Mouse (Mus musculus) erythroid progenitor cell, adult 5-6 weeks (primary cell): Measurements from ENCODE around the gene 4921517D22Rik. TPM values are rescaled to one million over a fixed set of nuclear protein-coding genes. Genes with fewer than 3 reads are reported as not detected.

Experiments used
- ATAC-seq: replicated peaks from 2 replicates; pipeline ENCODE4 v1.8.0; 2016; ENCODE audit warnings: moderate number of reproducible peaks, mild to moderate bottlenecking, moderate TSS enrichment, inconsistent platforms; ENCODE audit not compliant: poor library complexity, low FRiP score, severe bottlenecking
- total RNA-seq, 2 experiments: library from RNA; stranded (forward) in 1 of 2; stranded (reverse) in 1 of 2; fragments of 150-400 nt in 1 of 2; fragments of 186-747, 209-891 nt in 1 of 2; gene quantifications; 2 replicates each; pipeline versions ENCODE4 v1.2.3 to v1.2.4; 2015 to 2017; ENCODE audit warnings: low replicate concordance in 2 of 2

The 4921517D22Rik gene
- total RNA-seq, 2 experiments from 2014 or later = not detected

DNA sequence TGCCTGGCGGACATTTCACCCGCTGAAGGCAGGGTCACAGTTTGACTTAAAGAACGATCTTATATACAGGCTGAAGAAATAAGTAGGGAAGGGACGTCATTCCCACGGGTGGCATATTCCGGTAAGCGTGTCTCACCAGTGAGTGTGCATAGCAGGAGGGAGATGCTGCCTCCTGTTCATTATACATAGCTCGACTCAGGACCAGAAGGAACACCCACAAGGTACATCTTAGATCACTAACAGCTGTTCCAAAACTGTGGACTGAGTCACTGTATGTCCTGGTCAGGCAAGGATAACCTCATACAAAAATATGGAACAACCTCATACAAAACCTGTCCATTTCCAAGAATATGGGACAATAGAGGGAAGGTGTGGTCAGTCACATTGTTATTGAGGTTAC lies 5.2 kb upstream of the 4921517D22Rik start:
- ATAC-seq = no peak

DNA sequence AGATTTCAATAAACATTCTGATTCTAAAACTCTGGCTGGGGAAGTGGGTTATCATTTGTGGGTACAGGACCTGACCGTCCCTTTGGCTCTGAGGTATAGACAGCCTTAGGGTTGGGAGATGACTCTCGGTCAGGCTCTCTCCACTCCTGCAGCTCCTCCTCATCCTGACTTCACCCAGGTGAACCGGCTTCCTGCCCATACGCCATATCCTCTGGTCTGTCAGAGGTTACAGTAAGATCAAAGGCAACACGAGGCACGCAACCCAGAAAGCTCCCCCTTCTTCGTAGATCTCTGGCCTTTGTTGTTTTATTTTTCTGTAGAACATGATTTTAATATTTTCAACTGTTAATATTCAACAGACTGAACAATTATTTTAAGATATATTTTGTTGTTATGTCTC lies 1.9 kb upstream of the 4921517D22Rik start:
- no peak for ATAC-seq

DNA sequence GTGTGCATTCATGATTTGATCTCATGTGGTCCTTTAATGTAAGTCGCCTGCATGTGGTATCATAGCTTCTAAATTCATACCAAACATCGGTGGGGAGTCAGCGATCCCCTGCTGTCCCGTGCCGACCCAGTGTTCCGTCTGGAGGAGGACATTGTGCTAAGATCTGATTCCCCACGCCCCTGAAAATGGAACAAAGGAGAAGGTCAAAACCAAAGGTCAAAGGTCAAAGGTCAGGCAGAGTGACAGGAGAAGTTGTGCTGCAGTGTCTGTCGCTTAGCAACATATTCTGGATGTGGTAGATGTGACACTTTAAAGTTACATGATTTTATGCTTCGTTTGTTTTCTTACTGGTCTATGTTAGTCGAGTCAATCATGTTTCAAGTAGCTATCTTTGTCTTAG lies 2.4 kb downstream of the 4921517D22Rik start:
- ATAC-seq = no peak

DNA sequence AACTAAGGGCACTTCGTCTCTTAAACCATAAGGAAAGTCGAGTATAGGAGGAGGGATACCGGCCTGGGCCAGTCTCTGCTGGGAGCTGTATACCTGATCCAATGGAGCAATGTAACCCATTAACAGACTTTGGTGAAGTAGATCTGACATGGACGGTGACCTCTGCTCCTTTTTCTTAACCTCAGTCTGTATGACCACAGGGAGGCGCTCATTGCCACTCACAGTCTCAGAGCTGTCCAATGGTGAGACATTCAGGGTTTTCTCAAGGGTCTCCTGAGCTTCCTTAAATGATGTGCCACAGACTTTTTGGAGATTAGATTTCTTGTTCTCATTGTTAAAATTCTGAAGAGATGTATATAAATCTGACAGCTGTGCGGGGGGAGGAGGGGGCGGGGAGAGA lies 3.3 kb downstream of the 4921517D22Rik start:
- no peak for ATAC-seq

DNA sequence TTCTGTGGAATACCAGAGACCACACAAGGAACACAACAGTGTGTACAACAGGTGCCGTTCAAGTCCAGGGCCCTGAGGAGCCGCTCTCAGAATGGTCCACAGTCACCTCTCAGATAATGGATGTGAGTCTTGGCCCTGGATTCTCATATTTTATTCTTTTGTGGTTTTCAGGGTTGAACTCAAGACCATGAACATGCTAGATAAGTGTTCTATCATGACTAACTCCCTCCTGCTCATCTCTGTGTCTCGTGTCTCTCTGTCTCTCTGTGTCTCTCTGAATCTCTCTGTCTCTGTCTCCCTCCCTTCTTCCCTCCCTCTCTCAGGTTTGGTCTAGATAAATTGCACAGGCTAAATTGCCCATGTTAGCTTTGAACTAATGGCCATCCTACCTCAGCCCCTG lies 4.1 kb downstream of the 4921517D22Rik start:
- no peak for ATAC-seq

DNA sequence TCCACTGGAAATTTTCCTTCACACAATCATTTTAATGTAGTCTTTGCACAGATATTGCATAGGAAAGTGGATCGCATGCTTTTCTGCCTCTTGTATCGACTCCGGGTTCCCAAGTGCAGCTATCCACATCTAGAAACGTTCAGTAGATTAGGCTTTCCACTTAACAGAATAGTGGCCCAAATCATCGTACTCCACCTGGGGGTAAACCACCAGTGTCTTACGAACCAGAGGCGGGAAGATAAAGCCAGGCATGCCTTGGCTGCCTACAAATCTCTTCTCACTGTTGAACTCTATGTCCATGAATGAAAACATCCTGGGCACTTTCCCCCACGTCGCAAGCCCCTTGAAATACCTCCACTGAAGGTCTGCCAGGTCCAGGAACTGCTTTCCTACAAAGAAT lies 4.6 kb downstream of the 4921517D22Rik start:
- ATAC-seq = no peak

DNA sequence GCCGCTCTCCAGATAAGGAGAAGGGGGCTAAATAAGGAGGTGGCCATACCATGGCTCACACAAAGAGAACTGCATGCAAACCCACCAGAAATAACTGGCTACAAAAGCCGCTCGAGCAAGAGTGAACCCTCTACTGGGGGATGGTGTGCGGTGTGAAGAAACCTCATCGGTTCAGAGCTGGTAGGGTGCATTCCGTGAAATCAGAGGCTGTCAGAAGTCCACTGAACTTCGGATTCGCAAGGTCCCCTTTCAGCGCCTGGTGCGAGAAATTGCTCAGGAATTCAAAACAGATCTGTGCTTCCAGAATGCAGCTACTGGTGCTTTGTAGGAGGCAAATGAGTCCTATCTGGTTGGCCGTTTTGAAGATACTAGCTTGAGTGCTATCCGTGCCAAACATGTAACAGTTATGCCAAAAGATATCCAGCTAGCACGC lies 5.6 kb downstream of the 4921517D22Rik start:
- ATAC-seq = no peak

DNA sequence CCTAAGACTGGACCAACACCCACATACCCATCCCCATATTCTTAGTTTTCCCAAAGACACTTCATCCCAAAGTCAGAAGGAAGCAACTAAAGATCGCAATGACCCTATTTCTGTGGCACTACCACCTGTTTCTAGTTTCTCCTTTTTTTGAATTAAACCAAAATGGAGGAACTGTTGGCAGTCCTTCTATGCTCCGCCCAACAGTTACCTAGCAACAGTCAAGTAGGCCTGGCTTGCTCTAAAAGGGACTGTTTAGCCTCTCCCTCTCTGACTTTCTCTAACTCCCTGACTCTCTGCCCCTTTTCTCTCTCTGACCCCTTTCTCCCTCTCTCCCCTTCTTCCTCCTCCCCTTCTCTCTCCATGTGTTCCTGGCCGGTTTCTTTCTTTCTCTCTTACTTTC lies 8.7 kb downstream of the 4921517D22Rik start:
- ATAC-seq = no peak

DNA sequence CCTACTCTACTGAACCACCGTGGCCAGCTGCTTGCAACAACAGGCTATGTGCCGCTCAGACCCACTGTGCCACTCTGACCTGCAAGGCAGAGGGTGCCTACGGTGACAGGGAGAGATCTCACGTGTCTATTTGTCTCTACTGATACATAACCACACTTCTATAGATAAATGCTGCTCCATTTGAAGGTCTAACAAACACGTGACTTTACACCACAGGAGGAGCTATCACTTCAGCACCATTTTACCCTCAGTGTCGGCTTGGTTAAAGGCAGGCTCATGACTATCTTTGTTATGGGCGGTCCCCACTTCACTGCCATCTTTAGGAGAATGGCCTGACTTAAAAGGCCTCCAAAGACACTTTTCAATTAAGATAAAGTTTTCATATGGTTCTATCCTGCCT lies 11.3 kb downstream of the 4921517D22Rik start:
- ATAC-seq = peak; percentile 70; the same call in 1 of the 2 replicates

DNA sequence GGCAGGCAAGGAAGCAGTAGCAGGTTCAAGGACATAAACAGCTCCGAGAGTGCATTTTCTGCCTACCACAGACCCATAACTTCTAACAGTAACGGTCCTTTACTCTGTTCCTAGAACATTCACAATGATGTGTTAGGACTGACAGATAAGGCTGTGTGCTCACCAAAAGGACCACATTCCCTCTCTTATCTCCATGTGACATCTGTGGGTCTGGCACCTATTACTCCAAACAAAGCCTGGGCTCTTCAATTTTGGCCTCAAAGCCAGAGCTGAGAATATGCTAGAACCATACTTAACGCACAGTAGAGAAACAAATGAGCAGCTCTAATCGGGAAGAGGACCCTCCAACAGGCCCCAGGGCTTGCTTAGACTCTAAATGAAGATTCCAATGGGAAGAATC lies 14.0 kb downstream of the 4921517D22Rik start:
- no peak for ATAC-seq

DNA sequence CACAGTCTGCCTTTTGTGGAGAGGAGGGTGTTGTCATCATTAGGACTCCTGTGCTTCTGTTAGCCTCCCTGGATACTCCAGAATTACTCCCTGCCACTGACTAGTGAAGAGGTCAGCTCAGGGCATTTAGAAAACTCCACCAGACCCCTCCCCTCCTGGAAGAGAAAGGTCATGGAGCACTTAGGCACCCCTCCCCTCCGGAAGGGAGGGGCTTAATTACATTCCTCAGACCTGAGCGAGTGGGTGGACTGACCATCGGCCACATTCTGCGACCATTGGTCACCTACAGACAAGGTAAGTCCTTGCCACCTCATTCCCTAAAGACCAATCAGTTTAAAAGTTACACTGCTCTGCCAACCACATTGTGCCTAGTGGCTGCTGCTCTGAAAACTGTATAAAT lies 14.6 kb downstream of the 4921517D22Rik start:
- ATAC-seq = no peak

DNA sequence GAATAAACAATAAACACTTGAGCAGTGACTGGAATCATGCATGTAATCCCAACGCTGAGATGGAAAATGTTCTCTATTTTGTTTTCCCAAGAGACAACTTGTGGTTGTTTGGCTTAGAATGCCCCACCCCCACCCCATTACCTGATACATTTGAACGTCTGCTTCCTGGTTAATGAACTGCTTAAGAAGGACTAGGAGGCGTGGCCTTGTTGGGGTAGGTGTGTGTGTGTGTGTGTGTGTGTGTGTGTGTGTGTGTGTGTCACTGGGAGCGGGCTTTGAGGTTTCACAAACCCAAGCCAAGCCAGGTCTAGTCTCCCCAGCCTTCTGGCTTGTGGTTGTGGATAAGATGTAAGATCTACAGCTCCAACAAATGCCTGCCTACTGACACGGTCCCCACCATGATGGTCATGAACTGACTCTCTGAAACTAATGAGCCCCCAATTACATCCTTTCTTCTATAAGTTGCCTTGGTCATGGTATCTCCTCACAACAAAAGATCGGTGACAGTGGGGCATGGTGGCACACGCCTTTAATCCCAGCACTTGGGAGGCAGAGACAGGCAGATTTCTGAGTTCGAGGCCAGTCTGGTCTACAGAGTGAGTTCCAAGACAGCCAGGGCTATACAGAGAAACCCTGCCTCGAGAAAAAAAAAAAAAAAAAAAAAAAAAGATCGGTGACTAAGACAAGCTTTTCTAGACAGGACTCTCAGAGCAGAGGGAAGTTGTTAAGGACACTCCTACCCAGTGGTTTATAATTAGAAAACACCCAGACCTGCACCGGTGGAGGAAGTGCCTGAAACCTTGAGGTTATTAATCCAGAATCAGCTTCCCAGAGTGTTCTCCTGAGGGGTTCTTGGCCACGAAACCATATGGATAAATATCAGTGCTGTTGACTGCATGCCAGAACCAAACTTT lies 17.3 kb downstream of the 4921517D22Rik start:
- no peak for ATAC-seq

DNA sequence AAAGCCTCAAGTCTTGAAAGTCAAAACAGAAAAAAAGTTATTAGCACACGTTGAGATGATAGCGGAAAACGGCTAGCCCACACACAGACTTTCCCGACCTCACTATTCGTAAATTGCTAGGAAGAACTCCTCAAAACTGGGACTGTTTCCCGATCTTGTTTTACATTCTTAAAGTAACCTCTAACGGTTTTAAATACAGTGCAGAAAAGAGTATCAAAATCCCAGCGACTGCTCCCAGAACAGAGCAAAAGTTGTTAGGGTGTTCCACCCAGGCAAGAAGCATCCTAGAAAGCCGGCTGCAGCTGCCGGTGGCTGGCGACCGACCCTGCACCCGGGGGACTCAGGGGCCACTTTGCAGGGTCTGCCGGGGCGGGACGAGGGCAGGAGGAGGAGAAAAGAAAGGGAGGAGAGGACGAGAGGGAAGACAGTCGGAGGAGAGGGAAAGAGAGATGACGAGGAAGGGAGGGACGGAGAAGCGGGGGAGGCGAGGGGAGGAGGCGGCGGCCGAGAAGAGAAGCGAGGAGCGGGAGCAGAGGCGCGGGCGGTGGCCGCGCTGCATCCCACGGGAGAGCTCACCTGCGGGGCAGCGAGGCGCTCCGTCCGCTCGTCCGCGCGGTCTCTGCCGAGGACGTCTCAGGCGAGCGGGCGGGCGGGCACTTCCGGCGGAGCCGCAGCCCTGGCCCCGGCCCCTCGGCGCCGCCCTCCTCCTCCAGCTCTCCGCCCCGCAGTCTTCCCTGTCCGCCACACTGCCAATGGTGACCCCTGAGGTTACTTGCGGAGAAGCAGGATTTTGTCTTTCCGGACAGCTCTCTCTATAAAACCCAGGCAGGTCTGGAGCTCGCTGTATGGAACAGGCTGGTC lies 18.5 kb downstream of the 4921517D22Rik start, which contains the start of gene Golm1:
Gene Golm1 (minus strand): TSS at position 661 of the 861 bp plus-strand sequence.
- peak; percentile 85 for ATAC-seq

DNA sequence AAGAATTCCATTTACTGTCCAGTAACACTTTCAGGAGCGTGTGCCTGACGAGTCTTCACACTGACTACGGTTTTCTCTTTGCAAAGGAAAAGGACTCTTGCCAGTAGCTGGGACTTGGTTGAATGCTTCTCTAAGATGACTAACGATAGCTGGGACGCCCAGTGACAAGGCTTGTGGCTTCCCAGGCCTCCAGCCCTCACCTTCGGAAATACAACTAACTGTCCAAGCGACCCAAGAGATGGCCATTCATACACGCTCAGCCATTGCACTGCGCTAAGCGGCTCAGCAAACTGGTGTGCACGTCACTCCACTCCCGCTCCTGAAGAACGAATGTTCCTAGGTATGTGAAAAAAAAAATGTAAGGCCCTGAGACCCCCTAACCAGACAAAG lies 19.2 kb downstream of the 4921517D22Rik start:
- peak; percentile 69 for ATAC-seq

DNA sequence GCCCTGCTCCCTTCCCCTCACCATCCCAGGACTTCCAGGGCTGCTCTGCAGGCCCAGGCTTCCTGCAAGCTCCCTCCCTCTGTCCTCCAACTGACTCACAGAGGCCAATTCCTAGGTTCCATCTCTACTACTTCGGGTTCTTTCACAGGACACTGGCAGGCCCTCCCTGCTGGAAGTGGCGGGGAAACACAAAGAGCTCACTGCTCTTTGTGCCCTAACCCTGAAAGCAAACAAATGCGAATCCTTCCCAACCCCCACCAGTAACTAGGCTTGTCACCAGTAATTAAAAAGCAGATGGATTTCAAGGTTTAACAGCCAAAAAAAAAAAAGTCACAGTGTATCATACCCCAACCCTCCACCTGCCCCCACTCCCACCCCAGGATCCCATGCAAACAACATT lies 19.7 kb downstream of the 4921517D22Rik start:
- ATAC-seq = no peak

DNA sequence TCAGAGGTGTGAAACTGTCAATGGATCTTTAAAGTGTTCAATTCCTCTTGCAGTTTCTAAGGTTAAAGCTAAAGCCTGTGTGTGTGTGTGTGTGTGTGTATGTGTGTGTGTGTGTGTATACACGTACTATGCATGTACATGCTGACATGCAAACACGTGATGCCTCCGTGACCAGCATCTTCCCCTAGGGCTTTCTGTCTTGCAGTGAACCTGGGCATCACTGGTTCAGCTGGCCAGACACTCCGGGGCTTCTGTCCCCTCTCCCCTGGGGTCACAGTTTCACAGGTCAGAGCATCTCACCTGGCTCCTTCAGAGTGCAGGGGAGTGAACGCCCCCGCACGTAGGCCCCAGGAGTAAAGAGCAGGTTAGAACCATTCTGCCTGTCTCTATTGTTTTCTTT lies 20.3 kb downstream of the 4921517D22Rik start:
- no peak for ATAC-seq

DNA sequence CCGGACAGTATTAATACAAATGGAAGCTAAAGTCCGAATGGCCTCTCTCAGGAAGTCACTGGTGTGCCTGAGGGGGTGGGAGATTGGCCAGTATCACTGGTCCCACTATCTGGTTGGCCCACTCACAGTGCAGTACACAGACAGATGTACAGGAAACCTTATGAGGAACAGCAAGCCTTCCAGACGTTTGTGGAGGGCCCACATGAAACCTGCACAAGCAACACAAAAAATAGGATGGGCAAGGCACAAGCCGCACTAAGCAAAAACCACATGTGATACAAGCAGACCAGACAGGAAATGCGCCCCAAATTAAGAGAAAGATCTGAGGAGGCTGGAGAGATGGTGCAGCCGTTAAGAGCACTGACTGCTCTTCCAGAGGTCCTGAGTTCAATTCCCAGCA lies 21.7 kb downstream of the 4921517D22Rik start:
- no peak for ATAC-seq

DNA sequence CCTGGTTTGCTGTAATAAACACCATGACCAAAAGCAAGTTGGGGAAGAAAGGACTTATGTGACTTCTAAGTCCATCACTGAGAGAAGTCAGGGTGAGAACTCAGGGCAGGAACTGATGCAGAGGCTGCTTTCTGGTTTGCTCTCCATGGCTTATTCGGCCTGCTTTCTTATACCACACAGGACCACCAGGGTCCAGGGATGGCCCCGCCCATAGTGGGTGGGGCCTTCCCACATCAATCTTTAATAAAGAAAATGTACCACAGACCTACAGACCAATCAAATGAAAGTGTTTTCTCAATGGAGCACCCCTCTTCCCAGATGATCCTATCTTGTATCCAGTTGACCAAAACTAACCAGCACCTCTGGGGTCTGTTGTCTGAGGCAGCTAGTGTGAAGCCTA lies 22.4 kb downstream of the 4921517D22Rik start:
- ATAC-seq = no peak

DNA sequence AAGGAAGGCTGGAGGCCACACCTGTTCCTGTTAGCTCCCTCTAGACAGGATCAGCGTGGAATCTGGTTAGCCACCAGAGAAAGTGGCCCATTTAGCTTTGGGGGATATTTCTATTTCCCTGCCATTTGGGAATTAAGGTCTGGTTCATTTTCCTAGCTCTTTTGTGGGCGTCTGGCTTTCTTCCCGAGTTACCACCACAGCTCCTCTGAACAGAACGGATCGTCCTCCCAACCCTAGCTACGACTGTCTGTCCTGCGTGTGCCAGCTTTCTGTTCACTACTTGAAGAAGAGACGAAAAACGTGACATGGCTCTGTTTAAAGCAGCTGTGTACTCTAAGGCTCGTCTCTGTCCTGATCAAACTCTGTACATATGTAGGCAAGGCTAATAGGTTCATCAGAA lies 24.0 kb downstream of the 4921517D22Rik start:
- no peak for ATAC-seq

DNA sequence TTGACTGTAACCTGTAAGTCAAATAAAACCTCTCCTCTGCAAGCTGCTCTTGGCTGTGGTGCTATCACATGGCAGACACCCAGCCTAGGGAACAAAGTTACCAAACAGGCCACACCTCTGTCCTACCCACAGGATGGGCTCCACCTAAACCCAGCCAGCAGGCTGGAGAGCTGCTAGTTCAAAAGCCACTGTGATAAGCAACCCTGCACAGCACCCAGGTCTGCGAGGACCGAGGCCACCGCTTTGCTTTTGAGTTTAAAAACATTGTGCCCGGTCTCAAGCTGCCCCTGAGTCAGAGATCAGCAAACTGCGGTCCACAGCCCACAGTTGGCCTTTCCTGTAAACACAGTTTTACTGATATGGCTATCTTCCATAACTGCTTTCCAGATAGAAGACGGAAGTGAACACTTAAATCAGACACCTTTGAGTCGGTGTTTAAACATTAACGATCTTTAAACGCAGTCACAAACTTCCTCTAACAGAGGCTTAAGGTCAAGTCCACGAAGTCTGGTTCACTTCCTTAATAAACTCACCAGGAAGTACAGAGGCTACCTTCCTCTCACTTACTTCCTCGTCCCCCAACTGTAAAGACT lies 25.3 kb downstream of the 4921517D22Rik start:
- ATAC-seq = peak; percentile 99
